Mouse (Mus musculus) lung, adult 2 months (tissue): ENCODE measurements at regions not wholly inside any gene's neighbourhood (a gene's known extent, or its start where the extent isn't known, plus 50 kb on each side); places are given as distances from the start of the nearest gene placed in this dataset.

Source experiments
- CTCF ChIP-seq: fragments of 200-500 bp; IDR thresholded peaks from 2 replicates; pipeline ENCODE4 v1.5.1; 2011; ENCODE audit warnings: mild to moderate bottlenecking, low read length, control low read depth; ENCODE audit not compliant: insufficient read depth
- POLR2A ChIP-seq: fragments of 200-500 bp; IDR thresholded peaks from 2 replicates; pipeline ENCODE4 v1.6.1; 2011; ENCODE audit warnings: low read depth, mild to moderate bottlenecking, control low read depth, low read length, borderline replicate concordance; ENCODE audit errors: extremely low read depth

GRCm38 (mm10) chr4:127429748-127430147 lies 71.8 kb upstream of the Gjb5 start:
- TF ChIP-seq POLR2A (no peak), CTCF (no peak)
